Mouse (Mus musculus) stomach, postnatal 0 days (tissue): ENCODE data around the gene Zer1. TPM values are rescaled to one million over a fixed set of nuclear protein-coding genes. Genes with fewer than 3 reads are reported as not detected.

Source experiments
- ATAC-seq: fragments of 200-750 bp; cut with Nextera tagmentation; 2 replicates; pipeline ENCODE4 v1.8.0; 2017; ENCODE audit not compliant: low FRiP score, low TSS enrichment
- DNase-seq: peaks from one replicate; pipeline ENCODE4 v3.0.0-alpha.2; 2016; ENCODE audit warnings: low spot score
- H3K27ac ChIP-seq: fragments of 300-500 bp; sonication (generic); replicated peaks from 2 replicates; pipeline ENCODE4 v1.5.1; 2014; ENCODE audit warnings: mild to moderate bottlenecking, control low read depth
- H3K27me3 ChIP-seq: fragments of 300-500 bp; sonication (generic); 2 replicates; pipeline ENCODE4 v1.6.1; 2014; ENCODE audit warnings: low read length; ENCODE audit not compliant: control insufficient read depth, insufficient read depth
- H3K36me3 ChIP-seq: fragments of 300-500 bp; sonication (generic); 2 replicates; pipeline ENCODE4 v1.6.1; 2014; ENCODE audit warnings: low read length, mixed read lengths; ENCODE audit not compliant: control insufficient read depth, insufficient read depth
- H3K4me1 ChIP-seq: fragments of 300-500 bp; sonication (generic); replicated peaks from 2 replicates; pipeline ENCODE4 v1.6.1; 2014; ENCODE audit warnings: antibody characterized with exemption; ENCODE audit not compliant: control insufficient read depth, insufficient read depth
- H3K4me2 ChIP-seq: fragments of 300-500 bp; sonication (generic); replicated peaks from 2 replicates; pipeline ENCODE4 v1.6.1; 2014; ENCODE audit warnings: low read depth, mild to moderate bottlenecking, control low read depth, moderate library complexity
- H3K4me3 ChIP-seq: fragments of 300-500 bp; sonication (generic); 2 replicates; pipeline ENCODE4 v1.5.1; 2014; ENCODE audit warnings: low read depth, low read length, control low read depth
- H3K9ac ChIP-seq: fragments of 300-500 bp; sonication (generic); 2 replicates; pipeline ENCODE4 v1.6.1; 2014; ENCODE audit warnings: mild to moderate bottlenecking, low read length, control low read depth, mixed read lengths
- H3K9me3 ChIP-seq: fragments of 300-500 bp; sonication (generic); 2 replicates; pipeline ENCODE4 v1.6.1; 2016; ENCODE audit warnings: low read length; ENCODE audit not compliant: control insufficient read depth
- CTCF ChIP-seq: IDR thresholded peaks from 2 replicates; pipeline ENCODE4 v1.5.1; 2016; ENCODE audit warnings: antibody characterized with exemption, low read depth, mild to moderate bottlenecking, moderate library complexity
- EP300 ChIP-seq: optimal IDR thresholded peaks from 2 replicates; pipeline ENCODE3; 2016; ENCODE audit warnings: antibody characterized with exemption
- WGBS: fragments of 180-500 bp; shearing (Covaris S2); extraction: QIAGEN DNeasy Blood & Tissue Kit; methylation state at CpG from one replicate; pipeline ENCODE4 v1.1.7; 2014; 5-methylcytosine and 5-hydroxymethylcytosine counted together
- polyA plus RNA-seq: library from polyadenylated mRNA; unstranded; fragments of >200 nt; fragmentation: Nextera tagmentation; extraction: Ambion mirVana; gene quantifications from 2 replicates; pipeline ENCODE4 v1.2.1, GENCODE M21; 2015

The Zer1 gene
- polyA plus RNA-seq, 1 experiment from 2014 or later, result 3.1 TPM

DNA sequence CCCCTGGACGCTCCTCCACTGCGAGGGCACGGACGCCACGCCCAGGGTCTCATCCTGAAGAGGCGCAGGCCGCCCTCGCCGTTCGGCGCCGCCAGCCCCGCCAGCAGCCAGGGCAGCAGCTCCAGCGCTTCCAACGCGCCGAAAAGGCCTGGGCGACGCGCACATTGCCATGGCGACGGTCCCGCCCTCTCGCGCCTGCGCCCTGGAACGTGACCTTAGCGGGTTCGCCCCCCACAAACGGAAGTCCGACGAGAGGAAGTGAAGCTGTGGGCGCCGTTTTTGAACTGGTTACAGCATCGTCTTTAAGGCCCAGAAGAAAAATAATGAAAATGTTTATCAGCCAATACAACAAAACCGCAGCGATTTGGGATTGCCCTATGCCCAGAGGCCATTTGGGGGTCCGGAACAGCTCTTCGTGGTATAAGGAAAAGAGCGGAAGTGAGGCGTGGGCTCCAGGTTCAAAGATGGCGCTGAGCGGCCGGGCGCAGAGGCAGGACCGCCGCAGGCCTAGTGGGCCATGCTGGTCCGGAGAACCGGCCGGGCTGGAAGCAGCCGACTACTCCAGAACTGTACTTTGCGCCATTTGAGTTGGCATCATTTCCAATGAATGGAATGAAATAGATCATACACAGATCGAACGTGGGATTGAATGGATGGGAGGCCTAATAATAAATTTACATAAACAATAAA, 75.5 kb downstream of the Zer1 start, which contains the start of gene Wdr34:
TSS of gene Wdr34 (minus strand) at position 183 of the 690 bp plus-strand sequence.
- H3K9ac ChIP-seq, result peak within 1 kb of the TSS; percentile 75
- no peaks in the 10 kb centered on the region for H3K36me3 ChIP-seq
- DNase-seq (peak; percentile 98), ATAC-seq (peak; percentile 93)
- H3K4me1 ChIP-seq, result 0 out of 2 replicates have a peak, but pooled peaks cover 2% of the 10 kb centered on the region
- H3K4me3 ChIP-seq, result peak within 1 kb of the TSS; percentile 59
- peak within 1 kb of the TSS; percentile 77 for H3K4me2 ChIP-seq
- no peaks in the 10 kb centered on the region for H3K27me3 ChIP-seq
- no peaks in the 10 kb centered on the region for H3K9me3 ChIP-seq
- TF ChIP-seq CTCF, result peak; percentile 11
- peak; percentile 20 for TF ChIP-seq EP300
- WGBS, result 1% methylated on average over 54 of the region's 54 CpGs
- H3K27ac ChIP-seq, result peak within 1 kb of the TSS; percentile 90

DNA sequence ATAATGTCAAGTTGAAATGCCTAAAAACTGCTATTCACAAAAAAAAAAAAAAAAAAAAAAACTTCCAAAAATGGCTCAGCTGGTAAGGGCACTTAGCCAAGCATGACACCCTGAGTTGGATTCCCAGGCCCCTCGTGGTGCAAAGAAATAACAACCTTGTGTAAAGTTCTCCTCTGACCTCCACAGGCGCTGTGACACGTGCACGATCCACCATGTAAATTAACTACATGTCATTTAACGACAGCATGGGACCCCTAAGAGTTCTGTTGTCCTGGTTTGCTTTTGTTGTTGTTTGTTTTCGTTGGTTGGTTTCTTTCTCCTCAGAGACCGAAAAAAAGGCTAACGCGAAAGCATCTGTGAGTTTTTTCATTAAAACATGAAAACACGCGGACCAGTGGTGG, 76.3 kb downstream of the Zer1 start:
- TF ChIP-seq CTCF (no peak), EP300 (peak; percentile 8)
- DNase-seq (no peak), ATAC-seq (no peak)
- H3K9ac ChIP-seq, result peak overlapping the region; percentile 65
- peak overlapping the region; percentile 77 for H3K4me2 ChIP-seq
- peak overlapping the region; percentile 59 for H3K4me3 ChIP-seq
- 0 out of 2 replicates have a peak, but pooled peaks cover 2% of the 10 kb centered on the region for H3K4me1 ChIP-seq
- H3K27me3 ChIP-seq, result no peaks in the 10 kb centered on the region
- WGBS, result 49% methylated on average over 11 of the region's 11 CpGs
- no peaks in the 10 kb centered on the region for H3K36me3 ChIP-seq
- no peaks in the 10 kb centered on the region for H3K9me3 ChIP-seq
- H3K27ac ChIP-seq, result no peak overlapping the region

Other genes with a start within 250 kb of the Zer1 start
- 20.5 and 22.6 TPM in 2 replicates for gene Odf2, start 235.4 kb downstream of the Zer1 start, polyA plus RNA-seq
- 22.7 and 24.1 TPM in 2 replicates for gene Gle1, start 189.2 kb downstream of the Zer1 start, polyA plus RNA-seq
- gene Sptan1, start 159.0 kb downstream of the Zer1 start, polyA plus RNA-seq, result 44.2 and 48.3 TPM in 2 replicates
- gene Wdr34, start 75.7 kb downstream of the Zer1 start, polyA plus RNA-seq, result 10.9 and 13.2 TPM in 2 replicates
- 202 and 206 TPM in 2 replicates for gene Set, start 67.2 kb downstream of the Zer1 start, polyA plus RNA-seq
- gene Pkn3, start 46.9 kb downstream of the Zer1 start, polyA plus RNA-seq, result 3.0 and 3.1 TPM in 2 replicates
- gene Zdhhc12, start 30.9 kb downstream of the Zer1 start, polyA plus RNA-seq, result 27.7 and 27.8 TPM in 2 replicates
- 3.7 and 3.9 TPM in 2 replicates for gene Tbc1d13, start 9.2 kb upstream of the Zer1 start, polyA plus RNA-seq
- 35.3 and 41.2 TPM in 2 replicates for gene Endog, start 46.9 kb upstream of the Zer1 start, polyA plus RNA-seq
- 23.9 and 24.0 TPM in 2 replicates for gene Spout1, start 53.9 kb upstream of the Zer1 start, polyA plus RNA-seq
- 81.2 and 89.3 TPM in 2 replicates for gene Kyat1, start 81.3 kb upstream of the Zer1 start, polyA plus RNA-seq
- 30.3 and 31.7 TPM in 2 replicates for gene Lrrc8a, start 113.1 kb upstream of the Zer1 start, polyA plus RNA-seq
- 0.05 and 0.11 TPM in 2 replicates for gene Gm28035, start 116.0 kb upstream of the Zer1 start, polyA plus RNA-seq
- 5.8 and 7.1 TPM in 2 replicates for gene Phyhd1, start 141.6 kb upstream of the Zer1 start, polyA plus RNA-seq
- gene Gm28038, start 156.5 kb upstream of the Zer1 start, polyA plus RNA-seq, result not detected in 2 replicates
- gene Dolk, start 161.7 kb upstream of the Zer1 start, polyA plus RNA-seq, result 21.1 and 21.9 TPM in 2 replicates
- gene Nup188, start 161.8 kb upstream of the Zer1 start, polyA plus RNA-seq, result 8.5 and 9.9 TPM in 2 replicates
- gene Sh3glb2, start 234.8 kb upstream of the Zer1 start, polyA plus RNA-seq, result 84.9 and 102 TPM in 2 replicates
- gene Miga2, start 239.6 kb upstream of the Zer1 start, polyA plus RNA-seq, result 16.8 and 17.8 TPM in 2 replicates